Mouse (Mus musculus): ENCODE measurements around the gene Tacr2. TPM values are rescaled to one million over a fixed set of nuclear protein-coding genes. Genes with fewer than 3 reads are reported as not detected.
A peak's percentile ranks its signal among the peaks of the same experiment; 100 is the strongest.

Gene Tacr2
- polyA plus RNA-seq (2015; fragmentation: Nextera tagmentation; extraction: Ambion mirVana) = 0.25 TPM in 1 of 2 replicates, not detected in the other

GRCm38 (mm10) chr10:62252000-62252488, at the start of gene Tacr2:
Gene Tacr2, plus strand, starts transcription at chr10:62252438.
- Histone ChIP-seq H3K27me3 (no peaks in the 10 kb centered on the region), H3K4me2 (no peak within 1 kb of the TSS), H3K36me3 (no peaks in the 10 kb centered on the region), H3K27ac (replicated peaks) (no peak within 1 kb of the TSS), H3K9ac (no peak within 1 kb of the TSS), H3K9me3 (no peaks in the 10 kb centered on the region), H3K4me1 (replicated peaks) (no peaks in the 10 kb centered on the region), H3K4me3 (no peak within 1 kb of the TSS)
- peak; percentile 19; the same call in 1 of the 2 replicates for ATAC-seq (ENCODE audit: low read depth)
- 45% methylated on average over 12 of the region's 12 CpGs for WGBS

DNA sequence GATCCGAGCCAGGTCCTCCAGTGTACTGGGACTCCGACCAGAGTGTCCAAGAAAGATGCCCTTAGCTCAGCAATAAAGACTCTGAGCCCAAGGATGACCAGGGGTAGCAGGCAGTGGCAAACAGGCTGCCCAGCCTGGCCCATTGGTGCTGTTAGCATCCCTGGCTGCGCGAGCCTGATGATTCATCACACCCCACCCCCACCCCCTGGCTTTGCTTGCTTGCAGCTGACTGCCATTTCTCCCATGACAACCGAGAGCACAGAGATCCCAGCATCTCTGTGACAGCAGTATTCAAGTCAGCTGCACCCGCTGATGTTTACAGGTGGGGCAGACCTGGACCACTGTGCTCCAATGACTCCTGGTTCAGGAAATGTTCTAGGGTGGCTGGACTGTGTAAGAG, 49.7 kb upstream of the Tacr2 start:
- WGBS = 78% methylated on average over 6 of the region's 6 CpGs
- Histone ChIP-seq H3K4me1 (replicated peaks) (no peaks in the 10 kb centered on the region), H3K36me3 (no peaks in the 10 kb centered on the region), H3K27me3 (no peaks in the 10 kb centered on the region), H3K9me3 (no peaks in the 10 kb centered on the region), H3K4me3 (no peak overlapping the region), H3K4me2 (no peak overlapping the region), H3K9ac (no peak overlapping the region), H3K27ac (replicated peaks) (no peak overlapping the region)
- ATAC-seq (ENCODE audit: low read depth) = no peak; the same call in 1 of the 2 replicates

- Histone ChIP-seq H3K36me3 (no peaks in the 10 kb centered on the region), H3K27me3 (no peaks in the 10 kb centered on the region), H3K4me2 (no peak overlapping the region), H3K27ac (replicated peaks) (no peak overlapping the region), H3K4me1 (replicated peaks) (peaks cover 9% of the 10 kb centered on the region), H3K9ac (no peak overlapping the region), H3K9me3 (no peaks in the 10 kb centered on the region), H3K4me3 (no peak overlapping the region)
- WGBS = 27% methylated on average over 10 of the region's 10 CpGs
- ATAC-seq (ENCODE audit: low read depth) = no peak
These were observed 43.9 kb upstream of the Tacr2 start for GRCm38 (mm10) chr10:62208241-62208896.

- no peak overlapping the region for H3K4me2 ChIP-seq
- no peak for ATAC-seq (ENCODE audit: low read depth)
- no peak overlapping the region for H3K27ac ChIP-seq (replicated peaks)
- peaks cover 9% of the 10 kb centered on the region for H3K4me1 ChIP-seq (replicated peaks)
- H3K9me3 ChIP-seq = no peaks in the 10 kb centered on the region
- 76% methylated on average over 5 of the region's 6 CpGs for WGBS
- no peaks in the 10 kb centered on the region for H3K36me3 ChIP-seq
- no peaks in the 10 kb centered on the region for H3K27me3 ChIP-seq
- no peak overlapping the region for H3K4me3 ChIP-seq
- H3K9ac ChIP-seq = no peak overlapping the region
These were observed 40.9 kb upstream of the Tacr2 start for GRCm38 (mm10) chr10:62211310-62211709.

DNA sequence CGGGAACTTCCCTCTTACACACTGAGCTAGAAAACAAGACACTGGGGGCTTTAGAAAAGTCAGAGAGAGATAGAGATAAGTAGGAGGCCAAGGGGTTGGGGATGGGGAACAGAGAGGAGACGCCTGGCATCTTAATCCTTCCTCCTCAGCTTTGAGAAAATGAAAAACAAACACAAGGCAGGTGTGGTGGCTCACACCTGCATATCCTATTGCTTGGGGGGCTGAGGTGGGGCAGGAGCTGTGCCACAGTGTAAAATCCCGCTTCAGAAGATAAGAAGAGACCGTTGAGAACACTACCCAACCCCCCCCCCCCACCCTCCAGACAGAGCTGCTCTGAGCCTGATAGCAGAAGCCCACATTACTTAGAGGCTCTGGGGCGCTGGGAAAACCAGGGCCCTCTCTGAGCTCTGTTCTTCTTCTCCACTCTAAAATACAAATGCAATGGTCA, 37.0 kb upstream of the Tacr2 start:
- no peaks in the 10 kb centered on the region for H3K27me3 ChIP-seq
- 64% methylated on average over 5 of the region's 5 CpGs for WGBS
- no peak overlapping the region for H3K4me2 ChIP-seq
- no peak overlapping the region for H3K9ac ChIP-seq
- no peak overlapping the region for H3K4me3 ChIP-seq
- ATAC-seq (ENCODE audit: low read depth) = no peak
- no peaks in the 10 kb centered on the region for H3K9me3 ChIP-seq
- H3K4me1 ChIP-seq (replicated peaks) = peaks cover 7% of the 10 kb centered on the region; the same call in 1 of the 2 replicates
- no peak overlapping the region for H3K27ac ChIP-seq (replicated peaks)
- no peaks in the 10 kb centered on the region for H3K36me3 ChIP-seq

- no peak overlapping the region for H3K27ac ChIP-seq (replicated peaks)
- ATAC-seq (ENCODE audit: low read depth) = no peak
- no peak overlapping the region for H3K4me2 ChIP-seq
- H3K9me3 ChIP-seq = no peaks in the 10 kb centered on the region
- H3K36me3 ChIP-seq = no peaks in the 10 kb centered on the region
- H3K27me3 ChIP-seq = no peaks in the 10 kb centered on the region
- H3K9ac ChIP-seq = no peak overlapping the region
- 94% methylated on average over 8 of the region's 8 CpGs for WGBS
- H3K4me1 ChIP-seq (replicated peaks) = peaks cover 7% of the 10 kb centered on the region; the same call in 1 of the 2 replicates
- no peak overlapping the region for H3K4me3 ChIP-seq
These were observed 36.6 kb upstream of the Tacr2 start for GRCm38 (mm10) chr10:62215633-62216032.

DNA sequence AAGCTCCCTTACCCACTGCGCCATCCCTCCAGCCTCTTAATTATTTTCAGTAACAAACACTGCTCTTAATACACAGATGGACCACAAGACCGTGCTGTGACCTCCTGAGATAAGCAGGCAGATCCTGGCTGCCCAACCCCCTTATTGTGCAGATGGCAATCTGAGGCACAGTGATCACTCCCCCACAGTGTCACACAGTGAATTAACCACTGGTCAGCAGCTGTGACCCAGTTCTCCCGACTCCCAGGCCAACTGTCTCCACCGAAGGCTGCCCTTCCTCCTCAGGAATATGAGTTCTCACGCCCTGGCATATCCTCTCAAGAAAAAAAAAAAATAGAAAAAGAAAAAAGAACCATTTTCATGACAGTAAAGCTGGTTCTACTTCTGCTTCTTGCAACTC, 35.6 kb upstream of the Tacr2 start:
- 0 out of 2 replicates have a peak overlapping the region, but pooled peaks have one; percentile 28 for H3K27ac ChIP-seq (replicated peaks)
- ATAC-seq (ENCODE audit: low read depth) = no peak
- H3K36me3 ChIP-seq = no peaks in the 10 kb centered on the region
- H3K9ac ChIP-seq = no peak overlapping the region
- H3K4me3 ChIP-seq = no peak overlapping the region
- no peaks in the 10 kb centered on the region for H3K9me3 ChIP-seq
- no peaks in the 10 kb centered on the region for H3K27me3 ChIP-seq
- H3K4me2 ChIP-seq = no peak overlapping the region
- 44% methylated on average over 5 of the region's 5 CpGs for WGBS
- H3K4me1 ChIP-seq (replicated peaks) = peaks cover 7% of the 10 kb centered on the region; the same call in 1 of the 2 replicates

- no peaks in the 10 kb centered on the region for H3K36me3 ChIP-seq
- no peak overlapping the region for H3K4me2 ChIP-seq
- no peak for ATAC-seq (ENCODE audit: low read depth)
- peaks cover 7% of the 10 kb centered on the region; the same call in 1 of the 2 replicates for H3K4me1 ChIP-seq (replicated peaks)
- H3K27me3 ChIP-seq = no peaks in the 10 kb centered on the region
- no peak overlapping the region for H3K9ac ChIP-seq
- 0 out of 2 replicates have a peak overlapping the region, but pooled peaks have one; percentile 28 for H3K27ac ChIP-seq (replicated peaks)
- H3K4me3 ChIP-seq = no peak overlapping the region
- no peaks in the 10 kb centered on the region for H3K9me3 ChIP-seq
- WGBS = 54% methylated on average over 8 of the region's 8 CpGs
These were observed 35.0 kb upstream of the Tacr2 start for GRCm38 (mm10) chr10:62217196-62217595.

DNA sequence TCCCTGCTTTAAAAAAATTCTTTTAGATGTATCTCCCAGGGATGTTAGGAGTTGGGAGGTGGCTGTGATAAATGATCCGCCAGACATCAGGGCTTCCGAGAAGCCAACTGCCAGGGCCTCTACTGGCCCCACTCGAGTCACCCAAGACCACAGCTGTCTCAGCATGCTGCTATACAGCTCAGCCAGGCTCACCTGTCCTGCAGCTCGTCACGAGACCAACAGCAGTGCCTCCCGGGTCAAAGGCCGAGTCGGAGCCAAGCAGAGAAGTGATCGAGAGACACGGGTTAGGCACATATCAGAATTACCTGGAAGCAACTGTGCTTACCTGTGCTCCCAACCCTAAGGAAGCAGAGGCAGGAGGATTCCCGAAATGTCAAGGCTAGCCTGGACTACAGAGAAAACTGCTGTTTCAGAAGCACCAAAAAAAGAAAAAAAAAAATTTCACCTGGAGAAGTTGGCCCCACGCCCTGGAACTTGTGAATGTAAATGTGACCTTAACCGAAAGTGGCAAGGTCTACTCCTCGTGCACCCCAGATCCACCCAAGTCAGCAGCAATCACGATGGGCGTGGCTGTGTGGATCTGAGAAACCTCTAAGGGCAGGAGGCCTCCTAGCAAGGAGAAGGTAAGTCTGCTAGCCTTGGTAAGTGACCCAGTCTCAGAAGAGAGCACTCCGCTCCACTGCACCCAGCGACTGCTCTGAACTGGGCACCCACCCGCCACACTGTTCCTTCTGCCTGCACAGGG, 34.0 kb upstream of the Tacr2 start:
- no peak overlapping the region for H3K4me3 ChIP-seq
- 86% methylated on average over 19 of the region's 19 CpGs for WGBS
- ATAC-seq (ENCODE audit: low read depth) = no peak

DNA sequence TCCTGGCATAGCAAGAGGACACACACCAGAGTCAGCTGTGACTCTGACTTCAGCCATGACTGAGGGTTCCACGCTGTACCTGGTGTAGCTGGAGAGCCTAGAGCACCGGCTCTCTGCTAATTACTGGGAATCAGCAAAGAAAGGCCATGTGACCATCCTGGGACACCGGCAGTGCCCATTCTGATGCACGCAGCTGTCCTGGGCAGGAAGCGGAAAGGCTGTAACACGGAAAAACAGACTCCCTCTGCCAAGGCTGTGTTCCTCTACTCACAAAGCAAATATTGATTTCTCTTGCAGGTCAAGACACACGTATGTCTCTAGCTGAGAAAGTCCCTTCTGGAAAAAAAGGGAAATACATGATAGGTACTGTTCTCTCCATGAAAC, 33.5 kb upstream of the Tacr2 start:
- WGBS = 80% methylated on average over 7 of the region's 7 CpGs
- Histone ChIP-seq H3K4me1 (replicated peaks) (peaks cover 7% of the 10 kb centered on the region; the same call in 1 of the 2 replicates), H3K36me3 (no peaks in the 10 kb centered on the region), H3K27me3 (no peaks in the 10 kb centered on the region), H3K9me3 (no peaks in the 10 kb centered on the region), H3K4me3 (no peak overlapping the region), H3K27ac (replicated peaks) (no peak overlapping the region), H3K9ac (no peak overlapping the region), H3K4me2 (no peak overlapping the region)
- ATAC-seq (ENCODE audit: low read depth) = no peak

More for the DNA sequence above, 34.0 kb upstream of the Tacr2 start:
- Histone ChIP-seq H3K27ac (replicated peaks) (no peak overlapping the region), H3K27me3 (no peaks in the 10 kb centered on the region), H3K9me3 (no peaks in the 10 kb centered on the region), H3K36me3 (no peaks in the 10 kb centered on the region), H3K4me2 (no peak overlapping the region), H3K4me1 (replicated peaks) (peaks cover 7% of the 10 kb centered on the region; the same call in 1 of the 2 replicates), H3K9ac (no peak overlapping the region)

- Histone ChIP-seq H3K4me1 (replicated peaks) (peaks cover 7% of the 10 kb centered on the region; the same call in 1 of the 2 replicates), H3K36me3 (no peaks in the 10 kb centered on the region), H3K9ac (no peak overlapping the region), H3K4me3 (no peak overlapping the region), H3K27ac (replicated peaks) (no peak overlapping the region), H3K27me3 (no peaks in the 10 kb centered on the region), H3K9me3 (no peaks in the 10 kb centered on the region), H3K4me2 (no peak overlapping the region)
- no peak for ATAC-seq (ENCODE audit: low read depth)
- 75% methylated on average over 7 of the region's 8 CpGs for WGBS
These were observed 31.3 kb upstream of the Tacr2 start for GRCm38 (mm10) chr10:62220732-62221514.
